Mouse (Mus musculus) embryonic fibroblast, embryonic 13.5 days (primary cell): Measurements from ENCODE around the gene Kcnh1.

Experiments
- CTCF ChIP-seq: IDR thresholded peaks from 2 replicates; pipeline ENCODE4 v1.5.1; 2011; ENCODE audit warnings: mild to moderate bottlenecking, control low read depth, low read length, moderate library complexity, borderline replicate concordance; ENCODE audit not compliant: insufficient read depth
- POLR2A ChIP-seq: IDR thresholded peaks from 2 replicates; pipeline ENCODE4 v1.6.1; 2011; ENCODE audit warnings: low read depth, mild to moderate bottlenecking, control low read depth, low read length, moderate library complexity

DNA sequence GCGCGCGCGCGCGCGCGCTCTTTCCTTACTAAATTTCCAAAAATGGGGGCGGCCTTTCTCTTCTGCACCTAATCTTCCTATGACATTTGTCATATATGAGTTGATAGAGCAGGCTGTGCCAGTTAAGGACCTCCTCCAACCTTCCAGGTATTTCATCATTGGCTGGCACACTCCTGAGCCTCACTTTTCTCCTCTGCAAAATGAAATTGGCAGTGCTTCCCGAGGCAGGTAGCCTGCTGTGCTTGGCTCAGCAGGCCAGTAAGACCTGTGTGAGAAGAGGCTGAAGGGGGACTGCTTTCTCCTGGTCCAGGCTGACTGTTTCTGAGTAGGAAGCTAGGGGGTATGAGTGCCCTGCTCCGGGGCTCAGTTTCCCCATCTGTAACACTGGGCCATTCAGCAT lies 297.0 kb downstream of the Kcnh1 start:
- TF ChIP-seq POLR2A (no peak), CTCF (no peak)
